Mouse (Mus musculus): ENCODE data around the gene Cpn2. TPM values are rescaled to one million over a fixed set of nuclear protein-coding genes. Genes with fewer than 3 reads are reported as not detected.

Cpn2 gene
- polyA plus RNA-seq, 1 experiment from 2014 or later: 0.28 TPM

GRCm38 (mm10) chr16:30304236-30304635, 36.9 kb upstream of the Cpn2 start:
- no peak overlapping the region for H3K4me2 ChIP-seq (ENCODE audit: low read depth, low read length)
- ATAC-seq: no peak
- 51% methylated on average over 5 of the region's 5 CpGs for WGBS

GRCm38 (mm10) chr16:30303411-30303810, 36.1 kb upstream of the Cpn2 start:
- WGBS: 79% methylated on average over 2 of the region's 2 CpGs
- no peak for ATAC-seq
- peaks cover 20% of the 10 kb centered on the region; the same call in 1 of the 2 replicates for H3K27me3 ChIP-seq (replicated peaks; ENCODE audit: control insufficient read depth, insufficient read depth, low read length)

More at GRCm38 (mm10) chr16:30304236-30304635, 36.9 kb upstream of the Cpn2 start:
- Histone ChIP-seq H3K4me1 (ENCODE audit: control insufficient read depth, insufficient read depth, low read length) (peaks cover 7% of the 10 kb centered on the region), H3K27ac (ENCODE audit: low read length) (no peak overlapping the region), H3K9ac (ENCODE audit: low read depth, low read length) (no peak overlapping the region), H3K4me3 (ENCODE audit: low read length) (no peak overlapping the region), H3K9me3 (ENCODE audit: control insufficient read depth, low read length) (no peaks in the 10 kb centered on the region), H3K27me3 (replicated peaks; ENCODE audit: control insufficient read depth, insufficient read depth, low read length) (peaks cover 22% of the 10 kb centered on the region; the same call in 1 of the 2 replicates), H3K36me3 (ENCODE audit: control insufficient read depth, insufficient read depth, low read length) (no peaks in the 10 kb centered on the region)

DNA sequence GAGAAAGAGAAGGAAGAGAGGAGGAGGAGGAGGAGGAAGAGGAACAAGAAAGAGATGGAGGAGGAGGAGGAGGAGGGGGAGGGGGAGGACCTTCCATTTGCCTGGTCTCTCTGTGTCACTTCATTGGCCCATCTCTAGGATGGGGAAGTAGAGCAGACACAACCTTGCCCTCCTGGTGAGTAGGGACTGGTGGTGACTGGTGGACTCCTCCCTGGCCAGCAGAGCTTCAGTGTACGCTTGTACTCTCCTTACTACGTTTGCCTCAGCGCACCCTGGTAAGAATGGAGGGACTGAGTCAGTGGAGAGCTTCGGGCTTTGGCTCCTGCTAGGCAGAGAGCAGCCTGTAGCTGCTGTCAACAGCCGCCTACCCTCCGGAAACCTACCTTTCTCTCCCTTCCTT, 35.4 kb upstream of the Cpn2 start:
- Histone ChIP-seq H3K36me3 (ENCODE audit: control insufficient read depth, insufficient read depth, low read length) (no peaks in the 10 kb centered on the region), H3K4me3 (ENCODE audit: low read length) (no peak overlapping the region), H3K4me1 (ENCODE audit: control insufficient read depth, insufficient read depth, low read length) (no peaks in the 10 kb centered on the region), H3K9ac (ENCODE audit: low read depth, low read length) (no peak overlapping the region), H3K27ac (ENCODE audit: low read length) (no peak overlapping the region), H3K27me3 (replicated peaks; ENCODE audit: control insufficient read depth, insufficient read depth, low read length) (0 out of 2 replicates have a peak, but pooled peaks cover 13% of the 10 kb centered on the region), H3K9me3 (ENCODE audit: control insufficient read depth, low read length) (no peaks in the 10 kb centered on the region), H3K4me2 (ENCODE audit: low read depth, low read length) (no peak overlapping the region)
- WGBS: 80% methylated on average over 6 of the region's 6 CpGs
- ATAC-seq: no peak

More at GRCm38 (mm10) chr16:30303411-30303810, 36.1 kb upstream of the Cpn2 start:
- no peak overlapping the region for H3K4me2 ChIP-seq (ENCODE audit: low read depth, low read length)
- no peak overlapping the region for H3K4me3 ChIP-seq (ENCODE audit: low read length)
- no peak overlapping the region for H3K9ac ChIP-seq (ENCODE audit: low read depth, low read length)
- no peak overlapping the region for H3K27ac ChIP-seq (ENCODE audit: low read length)
- no peaks in the 10 kb centered on the region for H3K9me3 ChIP-seq (ENCODE audit: control insufficient read depth, low read length)
- no peaks in the 10 kb centered on the region for H3K36me3 ChIP-seq (ENCODE audit: control insufficient read depth, insufficient read depth, low read length)
- H3K4me1 ChIP-seq (ENCODE audit: control insufficient read depth, insufficient read depth, low read length): peaks cover 4% of the 10 kb centered on the region

GRCm38 (mm10) chr16:30299711-30300277, 32.5 kb upstream of the Cpn2 start:
- Histone ChIP-seq H3K9ac (ENCODE audit: low read depth, low read length) (no peak overlapping the region), H3K36me3 (ENCODE audit: control insufficient read depth, insufficient read depth, low read length) (no peaks in the 10 kb centered on the region), H3K9me3 (ENCODE audit: control insufficient read depth, low read length) (no peaks in the 10 kb centered on the region), H3K27me3 (replicated peaks; ENCODE audit: control insufficient read depth, insufficient read depth, low read length) (no peaks in the 10 kb centered on the region), H3K27ac (ENCODE audit: low read length) (no peak overlapping the region), H3K4me1 (ENCODE audit: control insufficient read depth, insufficient read depth, low read length) (no peaks in the 10 kb centered on the region), H3K4me3 (ENCODE audit: low read length) (no peak overlapping the region), H3K4me2 (ENCODE audit: low read depth, low read length) (no peak overlapping the region)
- no peak for ATAC-seq
- 56% methylated on average over 10 of the region's 10 CpGs for WGBS

- 84% methylated on average over 7 of the region's 7 CpGs for WGBS
- H3K9me3 ChIP-seq (ENCODE audit: control insufficient read depth, low read length): no peaks in the 10 kb centered on the region
- H3K27ac ChIP-seq (ENCODE audit: low read length): no peak overlapping the region
- H3K4me1 ChIP-seq (ENCODE audit: control insufficient read depth, insufficient read depth, low read length): no peaks in the 10 kb centered on the region
- ATAC-seq: no peak
- H3K4me2 ChIP-seq (ENCODE audit: low read depth, low read length): no peak overlapping the region
- no peaks in the 10 kb centered on the region for H3K36me3 ChIP-seq (ENCODE audit: control insufficient read depth, insufficient read depth, low read length)
- no peaks in the 10 kb centered on the region for H3K27me3 ChIP-seq (replicated peaks; ENCODE audit: control insufficient read depth, insufficient read depth, low read length)
- H3K4me3 ChIP-seq (ENCODE audit: low read length): no peak overlapping the region
- H3K9ac ChIP-seq (ENCODE audit: low read depth, low read length): no peak overlapping the region
Observed at GRCm38 (mm10) chr16:30297450-30297849, 30.2 kb upstream of the Cpn2 start.

- Histone ChIP-seq H3K4me1 (ENCODE audit: control insufficient read depth, insufficient read depth, low read length) (no peaks in the 10 kb centered on the region), H3K4me2 (ENCODE audit: low read depth, low read length) (no peak overlapping the region), H3K4me3 (ENCODE audit: low read length) (no peak overlapping the region), H3K9me3 (ENCODE audit: control insufficient read depth, low read length) (no peaks in the 10 kb centered on the region), H3K9ac (ENCODE audit: low read depth, low read length) (no peak overlapping the region), H3K27me3 (replicated peaks; ENCODE audit: control insufficient read depth, insufficient read depth, low read length) (no peaks in the 10 kb centered on the region), H3K27ac (ENCODE audit: low read length) (no peak overlapping the region), H3K36me3 (ENCODE audit: control insufficient read depth, insufficient read depth, low read length) (no peaks in the 10 kb centered on the region)
- WGBS: 86% methylated on average over 11 of the region's 11 CpGs
- ATAC-seq: no peak
Observed at GRCm38 (mm10) chr16:30296601-30297275, 29.4 kb upstream of the Cpn2 start.

GRCm38 (mm10) chr16:30295106-30295505, 27.8 kb upstream of the Cpn2 start:
- Histone ChIP-seq H3K4me1 (ENCODE audit: control insufficient read depth, insufficient read depth, low read length) (no peaks in the 10 kb centered on the region), H3K36me3 (ENCODE audit: control insufficient read depth, insufficient read depth, low read length) (no peaks in the 10 kb centered on the region), H3K4me3 (ENCODE audit: low read length) (no peak overlapping the region), H3K27me3 (replicated peaks; ENCODE audit: control insufficient read depth, insufficient read depth, low read length) (no peaks in the 10 kb centered on the region), H3K9ac (ENCODE audit: low read depth, low read length) (no peak overlapping the region), H3K9me3 (ENCODE audit: control insufficient read depth, low read length) (no peaks in the 10 kb centered on the region), H3K4me2 (ENCODE audit: low read depth, low read length) (no peak overlapping the region), H3K27ac (ENCODE audit: low read length) (no peak overlapping the region)
- ATAC-seq: no peak
- 85% methylated on average over 7 of the region's 7 CpGs for WGBS

DNA sequence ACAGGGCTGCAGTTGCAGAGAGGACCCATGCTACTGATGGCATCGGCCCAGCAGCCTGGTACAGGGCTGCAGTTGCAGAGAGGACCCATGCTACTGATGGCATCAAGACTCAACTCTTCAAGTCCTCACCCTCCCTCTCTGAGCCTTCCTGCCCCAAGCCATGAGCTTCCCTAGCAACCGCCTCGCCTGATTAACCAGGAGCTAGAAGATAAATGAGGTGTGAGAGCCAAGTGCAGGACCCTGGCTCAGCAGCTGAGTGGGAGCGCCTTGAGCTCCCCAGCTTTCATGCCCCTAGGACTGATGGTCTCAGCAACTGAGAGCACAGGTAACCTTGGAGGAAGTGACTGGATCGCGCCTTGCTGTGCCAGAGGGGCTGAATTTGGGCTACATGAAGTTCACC, 23.1 kb upstream of the Cpn2 start:
- Histone ChIP-seq H3K27me3 (replicated peaks; ENCODE audit: control insufficient read depth, insufficient read depth, low read length) (no peaks in the 10 kb centered on the region), H3K9ac (ENCODE audit: low read depth, low read length) (no peak overlapping the region), H3K9me3 (ENCODE audit: control insufficient read depth, low read length) (no peaks in the 10 kb centered on the region), H3K4me1 (ENCODE audit: control insufficient read depth, insufficient read depth, low read length) (peaks cover 3% of the 10 kb centered on the region; the same call in 1 of the 2 replicates), H3K4me3 (ENCODE audit: low read length) (no peak overlapping the region), H3K36me3 (ENCODE audit: control insufficient read depth, insufficient read depth, low read length) (no peaks in the 10 kb centered on the region), H3K4me2 (ENCODE audit: low read depth, low read length) (no peak overlapping the region), H3K27ac (ENCODE audit: low read length) (no peak overlapping the region)
- ATAC-seq: no peak
- 69% methylated on average over 6 of the region's 6 CpGs for WGBS

- 82% methylated on average over 4 of the region's 4 CpGs for WGBS
- H3K9me3 ChIP-seq (ENCODE audit: control insufficient read depth, low read length): no peaks in the 10 kb centered on the region
- no peak; the same call in 1 of the 2 replicates for ATAC-seq
Observed at GRCm38 (mm10) chr16:30285701-30286100, 18.4 kb upstream of the Cpn2 start.

More at GRCm38 (mm10) chr16:30285701-30286100, 18.4 kb upstream of the Cpn2 start:
- Histone ChIP-seq H3K4me1 (ENCODE audit: control insufficient read depth, insufficient read depth, low read length) (peaks cover 24% of the 10 kb centered on the region), H3K27me3 (replicated peaks; ENCODE audit: control insufficient read depth, insufficient read depth, low read length) (no peaks in the 10 kb centered on the region; the same call in 1 of the 2 replicates), H3K9ac (ENCODE audit: low read depth, low read length) (no peak overlapping the region), H3K4me2 (ENCODE audit: low read depth, low read length) (no peak overlapping the region), H3K27ac (ENCODE audit: low read length) (no peak overlapping the region), H3K36me3 (ENCODE audit: control insufficient read depth, insufficient read depth, low read length) (no peaks in the 10 kb centered on the region), H3K4me3 (ENCODE audit: low read length) (no peak overlapping the region)
